Mouse (Mus musculus) liver, adult 2 months (tissue): ENCODE results near the gene Rundc3a. TPM values are rescaled to one million over a fixed set of nuclear protein-coding genes. Genes with fewer than 3 reads are reported as not detected.

ENCODE experiments used
- DNase-seq: peaks from one replicate; pipeline ENCODE4 v3.0.0-alpha.2; 2011; ENCODE audit warnings: low read depth, low spot score; ENCODE audit errors: extremely low read depth
- H3K27ac ChIP-seq: fragments of 200-500 bp; replicated peaks from 2 replicates; pipeline ENCODE4 v1.5.1; 2012; ENCODE audit warnings: low read depth, mild to moderate bottlenecking, control low read depth, inconsistent platforms, low read length; ENCODE audit not compliant: insufficient read depth
- H3K27me3 ChIP-seq: fragments of 200-500 bp; 2 replicates; pipeline ENCODE4 v1.6.1; 2012; ENCODE audit warnings: mild to moderate bottlenecking, moderate library complexity, low read length, inconsistent platforms; ENCODE audit not compliant: control insufficient read depth, insufficient read depth
- H3K36me3 ChIP-seq: fragments of 200-500 bp; 2 replicates; pipeline ENCODE4 v1.6.1; 2012; ENCODE audit warnings: low read length, inconsistent platforms; ENCODE audit not compliant: control insufficient read depth, insufficient read depth
- H3K4me1 ChIP-seq: fragments of 200-500 bp; 2 replicates; pipeline ENCODE4 v1.6.1; 2011; ENCODE audit warnings: low read length; ENCODE audit not compliant: control insufficient read depth, insufficient read depth
- H3K4me3 ChIP-seq: fragments of 200-500 bp; 2 replicates; pipeline ENCODE4 v1.5.1; 2011; ENCODE audit warnings: low read depth, mild to moderate bottlenecking, control low read depth, low read length, moderate library complexity; ENCODE audit not compliant: insufficient read depth
- H3K79me2 ChIP-seq: fragments of 200-500 bp; 2 replicates; pipeline ENCODE4 v1.6.1; 2012; ENCODE audit warnings: inconsistent platforms, mild to moderate bottlenecking, low read length, moderate library complexity; ENCODE audit not compliant: control insufficient read depth, insufficient read depth
- H3K9ac ChIP-seq: fragments of 200-500 bp; 2 replicates; pipeline ENCODE4 v1.6.1; 2012; ENCODE audit warnings: low read depth, mild to moderate bottlenecking, control low read depth, inconsistent platforms, low read length
- CTCF ChIP-seq: fragments of 200-500 bp; IDR thresholded peaks from 2 replicates; pipeline ENCODE4 v1.5.1; 2011; ENCODE audit warnings: low read depth, low read length, control low read depth
- POLR2A ChIP-seq: fragments of 200-500 bp; IDR thresholded peaks from 2 replicates; pipeline ENCODE4 v1.6.1; 2011; ENCODE audit warnings: low read length, control low read depth; ENCODE audit not compliant: insufficient read depth; ENCODE audit errors: extremely low read depth
- WGBS: fragments of 180-500 bp; shearing (Covaris S2); methylation state at CpG from one replicate; pipeline ENCODE4 v1.1.7; 2018; 5-methylcytosine and 5-hydroxymethylcytosine counted together
- polyA plus RNA-seq: library from polyadenylated mRNA; depleted of rRNA; stranded (reverse); fragments of >200 nt; gene quantifications from 2 replicates; pipeline ENCODE4 v1.2.3, GENCODE M21; 2012
- total RNA-seq: library from RNA; depleted of rRNA; stranded (reverse); fragments of >200 nt; gene quantifications from 2 replicates; pipeline ENCODE4 v1.2.3, GENCODE M21; 2014

Gene Rundc3a
- total and polyA plus RNA-seq, 2 experiments: 1.0 to 2.1 TPM

DNA sequence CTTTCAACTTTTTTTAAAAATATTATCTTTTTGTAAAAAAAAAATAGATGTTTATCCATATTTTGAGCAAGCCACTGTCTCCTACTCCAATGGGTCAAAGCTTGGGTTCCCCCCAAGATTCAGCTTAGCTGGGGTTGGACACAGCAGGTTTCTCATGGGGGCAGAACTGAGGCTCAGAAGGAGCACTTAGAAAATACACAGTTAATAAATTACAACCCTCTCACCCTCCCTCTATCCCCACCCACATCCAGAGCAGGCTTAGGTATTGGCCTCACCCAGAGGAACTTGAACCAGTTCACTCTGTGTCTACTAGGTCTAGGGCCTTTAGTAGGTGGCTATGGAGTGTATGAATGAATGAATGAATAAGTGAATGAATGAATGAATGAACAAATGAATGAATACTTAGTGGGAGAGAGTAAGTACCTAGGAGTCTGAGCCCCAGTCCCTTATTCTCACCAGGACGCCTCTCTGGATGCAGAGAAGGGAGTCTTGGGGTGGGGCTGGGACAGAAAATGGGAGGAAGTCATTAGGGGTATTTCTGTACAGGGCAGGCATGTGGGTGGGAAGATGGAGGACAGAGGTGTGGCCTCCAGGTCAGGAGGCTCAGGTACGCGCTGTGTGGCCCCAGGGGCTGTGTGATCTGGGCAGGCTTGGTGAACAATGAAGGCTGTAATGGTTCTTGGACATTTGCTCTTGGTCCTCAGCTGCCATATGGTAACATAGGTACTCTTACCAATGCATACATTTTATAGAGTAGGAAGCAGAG is 43.8 kb upstream of the Rundc3a start:
- TF ChIP-seq CTCF (no peak), POLR2A (no peak)
- Histone ChIP-seq H3K4me3 (no peak overlapping the region), H3K27ac (no peak overlapping the region), H3K79me2 (no peaks in the 10 kb centered on the region), H3K27me3 (no peaks in the 10 kb centered on the region), H3K36me3 (no peaks in the 10 kb centered on the region), H3K9ac (no peak overlapping the region), H3K4me1 (no peaks in the 10 kb centered on the region)
- no peak for DNase-seq
- 96% methylated on average over 3 of the region's 3 CpGs for WGBS

DNA sequence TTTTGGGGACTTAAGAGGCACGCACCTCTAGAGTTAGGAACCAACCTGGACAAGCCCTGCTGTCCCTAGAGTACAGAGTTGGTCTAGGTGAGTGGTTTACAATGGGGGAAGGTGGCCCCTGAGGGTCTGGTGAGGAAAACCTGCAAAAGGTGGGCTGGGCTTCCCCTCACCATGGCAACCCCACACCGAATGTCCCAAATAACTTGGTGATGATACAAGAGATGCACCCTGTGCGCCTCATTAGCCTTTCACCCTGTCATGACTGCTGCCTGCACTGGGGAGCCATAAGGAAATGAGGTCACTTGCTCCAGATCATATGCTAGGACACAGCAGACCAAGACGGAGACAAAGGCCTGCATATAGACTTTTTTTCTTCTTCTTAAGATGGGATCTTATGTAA is 42.8 kb upstream of the Rundc3a start:
- no peak for DNase-seq
- no peaks in the 10 kb centered on the region for H3K36me3 ChIP-seq
- TF ChIP-seq POLR2A (no peak), CTCF (no peak)
- H3K79me2 ChIP-seq: no peaks in the 10 kb centered on the region
- 91% methylated on average over 4 of the region's 4 CpGs for WGBS
- no peak overlapping the region for H3K9ac ChIP-seq
- H3K4me1 ChIP-seq: no peaks in the 10 kb centered on the region
- no peak overlapping the region for H3K27ac ChIP-seq
- no peaks in the 10 kb centered on the region for H3K27me3 ChIP-seq
- H3K4me3 ChIP-seq: no peak overlapping the region

DNA sequence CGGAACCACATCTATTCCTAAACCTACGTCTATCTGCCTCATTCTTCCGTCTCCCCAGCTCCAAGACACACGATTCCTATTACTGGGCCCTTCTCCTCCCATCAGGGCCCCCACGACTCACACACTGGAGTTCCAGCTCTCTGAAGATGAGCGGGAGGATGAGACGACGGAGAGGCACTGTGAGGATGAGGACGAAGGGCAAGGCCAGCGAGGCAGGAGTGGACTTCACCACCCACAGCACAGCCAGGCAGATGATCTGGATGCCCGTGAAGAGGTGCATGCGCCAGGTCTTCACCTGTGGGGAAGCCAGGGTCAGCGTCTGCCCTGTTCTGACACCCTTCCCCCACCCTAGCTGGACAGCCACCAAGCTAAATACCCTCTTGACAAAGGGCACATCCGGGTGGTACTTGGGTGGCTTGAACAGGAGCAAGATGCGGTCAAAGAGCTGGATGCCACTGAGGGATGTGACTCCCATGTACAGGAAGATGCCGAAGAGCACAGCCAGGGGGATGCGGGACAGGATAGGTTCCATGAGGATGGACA is 42.2 kb upstream of the Rundc3a start:
- DNase-seq: no peak
- TF ChIP-seq POLR2A (no peak), CTCF (no peak)
- H3K36me3 ChIP-seq: no peaks in the 10 kb centered on the region
- H3K27ac ChIP-seq: no peak overlapping the region
- H3K9ac ChIP-seq: no peak overlapping the region
- H3K4me1 ChIP-seq: no peaks in the 10 kb centered on the region
- H3K27me3 ChIP-seq: no peaks in the 10 kb centered on the region
- no peak overlapping the region for H3K4me3 ChIP-seq
- H3K79me2 ChIP-seq: no peaks in the 10 kb centered on the region
- WGBS: 86% methylated on average over 17 of the region's 17 CpGs

DNA sequence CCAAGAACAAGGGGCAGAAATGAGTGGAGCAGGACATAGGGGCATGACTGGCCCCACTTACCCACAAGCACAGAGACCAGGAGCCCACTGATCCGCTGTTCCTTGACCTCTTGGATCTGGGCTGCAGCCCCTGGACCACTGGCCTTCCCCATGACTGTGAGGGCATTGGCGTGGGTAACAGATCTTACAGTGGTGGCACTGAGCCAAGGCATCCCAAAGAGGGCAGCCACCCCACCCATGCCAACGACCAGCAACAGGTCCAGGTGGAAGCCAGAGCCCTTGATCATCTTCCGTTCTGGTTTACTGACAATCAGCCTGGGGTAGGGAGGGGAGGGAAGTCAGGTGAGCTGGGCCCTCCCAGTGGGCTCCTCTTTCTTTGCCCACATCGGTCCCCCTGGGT is 40.8 kb upstream of the Rundc3a start:
- Histone ChIP-seq H3K79me2 (no peaks in the 10 kb centered on the region), H3K27me3 (0 out of 2 replicates have a peak, but pooled peaks cover 3% of the 10 kb centered on the region), H3K27ac (no peak overlapping the region), H3K4me1 (no peaks in the 10 kb centered on the region), H3K9ac (no peak overlapping the region), H3K4me3 (no peak overlapping the region), H3K36me3 (no peaks in the 10 kb centered on the region)
- no peak for TF ChIP-seq POLR2A
- no peak for TF ChIP-seq CTCF
- no peak for DNase-seq
- WGBS: 58% methylated on average over 5 of the region's 5 CpGs

DNA sequence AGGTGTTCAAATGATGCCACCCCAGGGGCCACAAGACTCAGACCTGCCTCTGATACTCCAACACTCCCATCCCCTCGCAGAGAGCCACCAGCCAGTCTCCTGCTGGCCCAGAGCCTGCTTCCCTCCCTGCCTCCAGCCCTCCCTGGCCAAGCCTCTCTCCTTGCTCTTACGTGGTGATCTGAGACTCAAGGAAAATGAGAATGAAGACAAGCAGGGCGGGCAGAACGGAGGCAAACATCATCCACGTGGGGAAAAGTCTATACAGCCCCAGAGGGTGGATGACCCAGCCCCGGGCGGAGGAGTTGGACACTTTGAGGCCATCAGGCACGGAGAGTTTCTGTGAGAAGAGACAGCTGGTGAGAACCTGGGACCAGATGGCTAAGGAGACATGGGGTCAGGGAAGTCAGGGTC is 40.2 kb upstream of the Rundc3a start:
- no peaks in the 10 kb centered on the region for H3K36me3 ChIP-seq
- 49% methylated on average over 8 of the region's 8 CpGs for WGBS
- DNase-seq: no peak
- H3K9ac ChIP-seq: no peak overlapping the region
- 0 out of 2 replicates have a peak, but pooled peaks cover 3% of the 10 kb centered on the region for H3K27me3 ChIP-seq
- no peak overlapping the region for H3K4me3 ChIP-seq
- H3K79me2 ChIP-seq: no peaks in the 10 kb centered on the region
- TF ChIP-seq POLR2A: no peak
- TF ChIP-seq CTCF: no peak
- no peak overlapping the region for H3K27ac ChIP-seq
- H3K4me1 ChIP-seq: no peaks in the 10 kb centered on the region

DNA sequence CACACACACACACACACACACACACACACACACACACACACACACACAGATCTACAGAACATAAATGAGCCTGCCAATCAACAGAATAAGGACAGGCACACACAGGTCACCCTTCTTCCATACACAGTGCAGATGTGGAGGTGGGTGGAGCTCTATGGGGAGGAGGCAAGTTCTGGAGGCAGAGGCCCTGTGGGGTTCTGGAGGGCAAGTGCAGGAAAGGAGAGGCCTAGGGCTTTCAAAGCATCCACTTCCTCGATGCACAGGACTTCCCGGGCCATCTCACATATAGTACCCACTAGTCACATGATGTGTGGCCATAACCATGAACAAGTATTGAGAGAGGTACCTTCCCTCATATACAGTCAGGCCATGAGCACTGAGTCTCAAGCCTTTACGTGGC is 37.7 kb upstream of the Rundc3a start:
- WGBS: 72% methylated on average over 3 of the region's 3 CpGs
- Histone ChIP-seq H3K9ac (no peak overlapping the region), H3K4me3 (no peak overlapping the region), H3K36me3 (no peaks in the 10 kb centered on the region), H3K4me1 (no peaks in the 10 kb centered on the region), H3K27ac (no peak overlapping the region), H3K79me2 (no peaks in the 10 kb centered on the region), H3K27me3 (0 out of 2 replicates have a peak, but pooled peaks cover 3% of the 10 kb centered on the region)
- DNase-seq: no peak
- TF ChIP-seq CTCF: no peak
